Mouse (Mus musculus): ENCODE measurements around the gene 1700020D05Rik. TPM values are rescaled to one million over a fixed set of nuclear protein-coding genes. Genes with fewer than 3 reads are reported as not detected.

The 1700020D05Rik gene
- polyA plus RNA-seq, 1 experiment from 2014 or later, result 0.18 TPM

DNA sequence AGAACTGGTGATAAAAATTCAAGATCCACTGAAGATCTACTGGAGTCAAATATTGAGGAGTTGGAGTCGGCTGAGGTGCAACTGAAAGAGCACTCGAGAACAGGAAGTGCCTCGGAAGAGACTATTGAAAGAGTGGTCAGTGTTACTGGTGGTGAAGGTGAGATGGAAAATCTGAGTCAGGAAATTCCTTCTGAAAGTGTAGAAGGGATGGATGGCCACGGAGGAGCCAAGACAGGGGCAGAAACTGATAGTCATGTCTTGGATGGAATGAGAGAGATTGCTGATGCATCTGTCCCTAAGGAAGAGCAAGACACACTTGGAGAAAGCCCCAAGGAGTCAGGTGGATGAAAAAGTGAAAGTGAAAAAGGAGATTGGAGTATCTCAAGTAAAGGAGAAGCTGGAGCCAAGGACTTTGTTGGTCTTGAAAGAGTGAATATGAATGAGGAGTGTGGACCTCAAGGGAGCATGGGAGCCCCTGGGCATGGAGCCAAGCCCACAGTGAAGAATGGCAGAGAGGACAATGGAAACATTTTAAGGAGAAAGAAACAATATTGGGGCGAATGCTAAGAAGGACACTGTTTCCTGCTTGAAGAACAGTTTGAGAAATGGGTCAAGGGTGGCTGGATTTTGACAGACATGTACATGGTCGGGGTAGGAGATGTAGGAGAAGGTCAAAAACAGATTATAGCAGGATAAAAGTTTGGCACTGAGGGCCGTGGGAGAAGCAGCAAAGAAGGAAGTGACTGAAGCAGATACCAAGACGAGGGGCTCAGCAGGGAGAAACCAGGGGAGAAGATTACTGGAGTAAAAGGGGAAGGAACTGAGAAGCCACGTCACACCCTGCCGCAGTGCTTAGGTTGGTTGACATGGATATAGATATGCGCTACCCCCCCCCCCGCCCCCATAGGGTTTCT lies 8.8 kb upstream of the 1700020D05Rik start:
- WGBS, result 73% methylated on average over 12 of the region's 12 CpGs
- H3K27ac ChIP-seq (ENCODE audit: low read depth), result no peak overlapping the region
- 0 out of 2 replicates have a peak overlapping the region, but pooled peaks have one; percentile 2 for H3K4me2 ChIP-seq
- peak; percentile 57 for DNase-seq
- ATAC-seq (ENCODE audit: insufficient read depth), result no peak
- H3K4me3 ChIP-seq (ENCODE audit: low read depth, low read length), result no peak overlapping the region
- H3K4me1 ChIP-seq (ENCODE audit: insufficient read depth), result 0 out of 2 replicates have a peak, but pooled peaks cover 5% of the 10 kb centered on the region
- no peaks in the 10 kb centered on the region for H3K27me3 ChIP-seq (ENCODE audit: insufficient read depth, low read length)
- H3K9me3 ChIP-seq (ENCODE audit: low read depth, low read length), result no peaks in the 10 kb centered on the region
- no peak overlapping the region for H3K9ac ChIP-seq
- TF ChIP-seq CTCF (IDR thresholded peaks at IDR 0.05; ENCODE audit: low read depth), result no peak
- H3K36me3 ChIP-seq (ENCODE audit: insufficient read depth), result no peaks in the 10 kb centered on the region

DNA sequence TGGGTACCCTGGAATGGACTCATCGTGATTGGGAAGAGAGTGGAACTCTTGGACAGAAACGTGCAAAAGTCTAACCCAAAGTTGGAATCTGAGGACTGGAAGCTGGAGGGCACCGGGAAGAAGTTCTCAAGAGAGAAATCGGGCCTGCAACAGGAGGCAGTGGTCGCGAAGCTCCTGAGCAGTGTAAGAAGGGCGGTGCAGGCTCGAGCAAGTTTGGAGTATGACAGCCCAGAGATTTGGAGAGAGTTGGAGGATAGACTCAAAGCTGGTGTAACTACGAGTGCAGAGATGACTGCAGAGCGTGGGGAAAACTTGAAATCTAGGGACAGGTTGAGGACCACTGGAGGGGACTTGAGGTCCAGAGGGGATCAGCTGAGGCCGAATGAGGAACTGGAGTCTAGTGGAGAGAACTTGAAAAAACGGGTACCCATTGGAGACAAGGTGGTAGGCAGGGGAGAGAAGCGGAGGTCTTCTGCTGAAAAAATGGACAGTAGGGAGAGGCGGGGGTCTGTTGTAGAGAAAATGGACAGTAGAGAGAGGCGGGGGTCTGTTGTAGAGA lies 7.6 kb upstream of the 1700020D05Rik start:
- Histone ChIP-seq H3K27ac (ENCODE audit: low read depth) (peak overlapping the region; percentile 3; the same call in 1 of the 2 replicates), H3K9ac (peak overlapping the region; percentile 54), H3K4me3 (ENCODE audit: low read depth, low read length) (peak overlapping the region; percentile 51), H3K4me1 (ENCODE audit: insufficient read depth) (0 out of 2 replicates have a peak, but pooled peaks cover 5% of the 10 kb centered on the region), H3K4me2 (peak overlapping the region; percentile 90), H3K36me3 (ENCODE audit: insufficient read depth) (no peaks in the 10 kb centered on the region), H3K9me3 (ENCODE audit: low read depth, low read length) (no peaks in the 10 kb centered on the region), H3K27me3 (ENCODE audit: insufficient read depth, low read length) (no peaks in the 10 kb centered on the region)
- ATAC-seq (ENCODE audit: insufficient read depth) (no peak), DNase-seq (no peak)
- no peak for TF ChIP-seq CTCF (IDR thresholded peaks at IDR 0.05; ENCODE audit: low read depth)
- 47% methylated on average over 15 of the region's 15 CpGs for WGBS

DNA sequence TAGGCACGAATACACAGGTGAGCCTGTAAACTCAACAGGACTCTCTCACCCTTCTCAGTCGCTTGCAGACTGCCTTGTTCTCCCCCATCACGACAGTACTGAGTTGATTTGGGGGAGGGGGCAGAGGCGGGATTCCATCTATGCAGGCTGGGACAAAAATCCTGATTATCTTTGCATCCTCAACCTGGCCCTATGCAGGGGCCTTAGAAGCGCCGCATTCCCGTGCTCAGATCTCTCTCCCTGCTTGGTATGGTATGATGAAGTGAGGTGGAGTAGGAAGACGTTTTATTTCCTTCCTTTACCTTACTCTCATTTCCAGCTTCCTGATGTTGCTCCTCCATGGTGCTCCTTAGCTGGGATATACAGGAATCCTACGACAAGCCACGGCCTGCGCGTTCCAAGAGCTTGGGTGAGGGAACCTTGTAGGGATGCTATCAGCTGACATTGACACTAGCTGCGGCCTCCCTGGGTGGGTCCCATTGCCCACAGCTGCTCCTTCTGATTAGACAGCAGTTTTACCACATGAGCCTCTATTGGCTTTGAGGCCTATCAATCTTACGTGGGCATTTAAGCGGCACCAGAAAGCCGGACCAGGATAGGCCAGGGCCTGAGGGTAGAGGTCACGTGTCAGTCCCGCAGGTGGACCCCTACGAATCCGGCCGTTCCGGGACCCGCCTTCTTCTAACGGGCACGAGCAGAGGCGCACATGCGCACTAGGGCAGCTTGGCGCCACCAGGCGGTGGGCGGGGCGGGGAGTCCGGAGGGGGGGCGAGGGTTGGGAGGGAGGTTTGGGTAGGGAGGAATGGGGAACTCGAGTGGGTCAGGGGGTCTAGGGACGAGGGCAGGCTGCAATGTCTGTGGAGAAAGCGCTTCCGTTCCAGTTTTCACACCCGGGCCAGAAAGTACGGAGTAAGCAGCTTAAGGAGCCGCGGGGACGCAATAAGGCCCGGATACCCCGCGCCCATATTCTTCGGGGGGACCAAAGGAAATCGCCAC lies 6.7 kb upstream of the 1700020D05Rik start, which contains the start of gene Snx32:
TSS of gene Snx32 (minus strand) at position 508 of the 996 bp plus-strand sequence.
- DNase-seq, result peak; percentile 96
- no peaks in the 10 kb centered on the region for H3K27me3 ChIP-seq (ENCODE audit: insufficient read depth, low read length)
- H3K9ac ChIP-seq, result peak within 1 kb of the TSS; percentile 54
- 2% methylated on average over 47 of the region's 47 CpGs for WGBS
- TF ChIP-seq CTCF (IDR thresholded peaks at IDR 0.05; ENCODE audit: low read depth), result peak; percentile 47
- no peaks in the 10 kb centered on the region for H3K9me3 ChIP-seq (ENCODE audit: low read depth, low read length)
- peak within 1 kb of the TSS; percentile 3; the same call in 1 of the 2 replicates for H3K27ac ChIP-seq (ENCODE audit: low read depth)
- H3K4me2 ChIP-seq, result peak within 1 kb of the TSS; percentile 90
- ATAC-seq (ENCODE audit: insufficient read depth), result peak; percentile 99
- 0 out of 2 replicates have a peak, but pooled peaks cover 5% of the 10 kb centered on the region for H3K4me1 ChIP-seq (ENCODE audit: insufficient read depth)
- peak within 1 kb of the TSS; percentile 51 for H3K4me3 ChIP-seq (ENCODE audit: low read depth, low read length)
- H3K36me3 ChIP-seq (ENCODE audit: insufficient read depth), result no peaks in the 10 kb centered on the region

DNA sequence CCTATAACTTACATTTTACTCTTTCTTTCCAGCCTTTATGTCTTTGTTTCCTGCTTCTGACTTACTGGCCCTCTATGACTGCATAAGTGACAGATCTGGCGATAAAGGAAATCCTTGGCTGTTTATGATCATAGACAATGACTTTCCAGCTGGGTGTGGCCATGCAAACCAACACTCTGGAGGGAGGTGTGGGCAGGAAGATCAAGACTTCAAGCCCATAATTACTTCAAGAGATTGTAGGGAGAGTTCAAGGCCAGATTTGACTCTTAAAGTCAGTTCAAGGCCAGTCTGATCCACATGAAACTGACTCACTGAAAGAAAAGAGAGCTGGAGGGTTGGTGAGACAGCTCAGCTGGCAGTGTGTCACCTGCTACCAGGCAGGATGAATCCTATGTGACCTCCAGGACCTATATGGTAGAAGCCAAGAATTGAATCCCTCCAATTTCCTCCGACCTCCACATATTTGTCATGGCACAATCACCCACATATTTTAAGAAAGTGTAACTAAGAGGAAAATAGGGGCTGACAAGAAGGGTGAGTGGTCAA lies 3.2 kb downstream of the 1700020D05Rik start:
- TF ChIP-seq CTCF (IDR thresholded peaks at IDR 0.05; ENCODE audit: low read depth), result no peak
- no peaks in the 10 kb centered on the region for H3K4me1 ChIP-seq (ENCODE audit: insufficient read depth)
- no peak overlapping the region for H3K4me2 ChIP-seq
- ATAC-seq (ENCODE audit: insufficient read depth), result no peak
- no peak for DNase-seq
- H3K27ac ChIP-seq (ENCODE audit: low read depth), result no peak overlapping the region
- no peak overlapping the region for H3K9ac ChIP-seq
- peaks cover 29% of the 10 kb centered on the region for H3K36me3 ChIP-seq (ENCODE audit: insufficient read depth)
- WGBS, result 71% methylated on average over 2 of the region's 2 CpGs
- H3K4me3 ChIP-seq (ENCODE audit: low read depth, low read length), result no peak overlapping the region
- H3K9me3 ChIP-seq (ENCODE audit: low read depth, low read length), result no peaks in the 10 kb centered on the region
- no peaks in the 10 kb centered on the region for H3K27me3 ChIP-seq (ENCODE audit: insufficient read depth, low read length)

DNA sequence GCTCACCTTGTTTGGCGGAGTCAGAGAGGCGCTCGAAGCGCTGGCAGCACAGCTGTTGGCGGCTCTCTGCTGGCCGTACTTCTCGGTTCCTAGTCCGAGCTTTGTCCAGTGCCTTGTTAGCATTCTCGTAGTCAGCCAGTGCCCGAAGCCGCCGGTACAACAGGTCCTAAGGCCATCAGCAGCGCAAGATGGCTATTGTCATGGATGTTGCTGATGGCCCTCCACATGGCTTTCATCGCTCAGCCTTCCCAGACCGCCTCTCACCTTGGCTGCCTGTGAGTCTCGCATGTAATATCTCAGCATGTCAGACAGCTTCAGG lies 7.6 kb downstream of the 1700020D05Rik start:
- Histone ChIP-seq H3K9me3 (ENCODE audit: low read depth, low read length) (no peaks in the 10 kb centered on the region), H3K27ac (ENCODE audit: low read depth) (no peak overlapping the region), H3K4me2 (no peak overlapping the region), H3K4me1 (ENCODE audit: insufficient read depth) (peaks cover 4% of the 10 kb centered on the region; the same call in 1 of the 2 replicates), H3K4me3 (ENCODE audit: low read depth, low read length) (no peak overlapping the region), H3K36me3 (ENCODE audit: insufficient read depth) (peaks cover 66% of the 10 kb centered on the region), H3K27me3 (ENCODE audit: insufficient read depth, low read length) (no peaks in the 10 kb centered on the region), H3K9ac (no peak overlapping the region)
- ATAC-seq (ENCODE audit: insufficient read depth), result no peak
- no peak for DNase-seq
- 79% methylated on average over 16 of the region's 16 CpGs for WGBS
- no peak for TF ChIP-seq CTCF (IDR thresholded peaks at IDR 0.05; ENCODE audit: low read depth)

DNA sequence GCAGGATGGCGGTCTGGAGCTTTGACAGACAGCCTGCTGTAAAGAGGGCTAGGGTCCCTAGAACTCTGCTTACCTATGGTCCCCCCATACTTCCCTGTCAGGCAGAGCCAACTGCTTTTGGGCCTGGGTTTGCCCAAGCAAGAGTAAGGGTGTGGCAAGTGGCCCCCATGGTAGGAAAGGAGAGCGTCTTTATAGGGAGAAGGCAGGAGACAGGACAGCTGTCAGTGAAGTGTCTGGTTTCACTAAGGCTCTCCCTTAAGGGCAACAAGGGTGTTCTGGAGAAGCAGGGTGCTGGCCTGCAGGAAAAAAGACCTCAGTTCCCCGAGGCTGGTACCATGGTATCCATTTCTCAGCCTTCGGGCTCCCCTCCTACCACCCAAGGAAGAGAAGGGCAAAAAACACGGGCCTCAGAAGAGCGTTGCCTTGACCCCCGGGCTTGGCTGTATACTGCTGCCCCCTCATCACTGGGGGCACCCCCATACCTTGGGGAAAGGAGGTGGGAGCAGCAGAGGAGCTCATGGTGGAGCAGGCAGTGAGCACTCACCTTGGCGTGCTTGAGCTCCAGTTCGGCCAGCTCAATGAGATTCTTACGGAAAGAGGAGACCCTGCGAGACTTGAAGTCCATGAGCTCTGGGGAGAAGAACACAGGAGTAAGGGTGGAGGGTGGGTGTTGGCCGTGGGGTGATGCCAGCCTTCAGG lies 8.1 kb downstream of the 1700020D05Rik start:
- Histone ChIP-seq H3K4me2 (no peak overlapping the region), H3K4me3 (ENCODE audit: low read depth, low read length) (no peak overlapping the region), H3K9ac (no peak overlapping the region), H3K9me3 (ENCODE audit: low read depth, low read length) (no peaks in the 10 kb centered on the region), H3K4me1 (ENCODE audit: insufficient read depth) (peaks cover 4% of the 10 kb centered on the region; the same call in 1 of the 2 replicates), H3K36me3 (ENCODE audit: insufficient read depth) (peaks cover 66% of the 10 kb centered on the region), H3K27ac (ENCODE audit: low read depth) (no peak overlapping the region), H3K27me3 (ENCODE audit: insufficient read depth, low read length) (no peaks in the 10 kb centered on the region)
- no peak for ATAC-seq (ENCODE audit: insufficient read depth)
- WGBS, result 74% methylated on average over 12 of the region's 12 CpGs
- TF ChIP-seq CTCF (IDR thresholded peaks at IDR 0.05; ENCODE audit: low read depth), result no peak
- DNase-seq, result no peak

Data from lung, embryonic 14.5 days (tissue).